Mouse (Mus musculus): ENCODE data around the gene Lcat. TPM values are rescaled to one million over a fixed set of nuclear protein-coding genes. Genes with fewer than 3 reads are reported as not detected.
"Not testable (repeated sequence)": the region's sequence is repeated elsewhere in the genome, so short reads cannot be mapped to it uniquely, and the experiment has no call there.

Lcat gene
- total RNA-seq (2021) = 1 to 10 TPM; 1.3 to 2.9 TPM
- polyA plus RNA-seq (2012; rRNA removed) = 1.9 and 3.3 TPM in 2 replicates
- long read RNA-seq, partial matches to known transcripts = 0 of 1 reads
- long read RNA-seq, other reads (novel, unspliced or antisense) = 1 of 1 reads

DNA sequence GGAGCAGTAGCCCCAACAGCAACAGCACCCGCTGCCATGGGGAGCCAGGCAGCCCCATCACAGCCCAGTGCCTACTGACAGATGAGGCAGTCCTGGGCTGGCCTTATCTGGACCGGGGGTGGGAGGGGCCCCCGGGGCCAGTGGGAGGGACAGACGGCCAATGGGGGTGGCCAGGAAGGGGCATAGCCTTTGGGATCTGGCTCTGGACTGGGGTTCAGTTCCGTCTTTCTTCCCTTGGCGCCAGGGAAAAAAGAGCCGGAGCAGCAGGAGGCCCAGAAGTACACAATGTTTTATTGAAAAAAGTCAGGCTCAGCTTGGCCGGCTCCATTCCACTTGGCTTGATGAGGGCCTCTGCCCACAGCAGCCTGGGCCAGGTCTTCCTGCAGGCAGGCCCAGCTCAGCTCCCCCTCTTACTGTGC is at the start of gene Lcat:
Gene Lcat (minus strand): TSS at position 62 of the 419 bp plus-strand sequence.
- DNase-seq = peak; percentile 37

- no peak for DNase-seq
These were observed 49.3 kb upstream of the Lcat start for GRCm38 (mm10) chr8:105992499-105992898.

DNA sequence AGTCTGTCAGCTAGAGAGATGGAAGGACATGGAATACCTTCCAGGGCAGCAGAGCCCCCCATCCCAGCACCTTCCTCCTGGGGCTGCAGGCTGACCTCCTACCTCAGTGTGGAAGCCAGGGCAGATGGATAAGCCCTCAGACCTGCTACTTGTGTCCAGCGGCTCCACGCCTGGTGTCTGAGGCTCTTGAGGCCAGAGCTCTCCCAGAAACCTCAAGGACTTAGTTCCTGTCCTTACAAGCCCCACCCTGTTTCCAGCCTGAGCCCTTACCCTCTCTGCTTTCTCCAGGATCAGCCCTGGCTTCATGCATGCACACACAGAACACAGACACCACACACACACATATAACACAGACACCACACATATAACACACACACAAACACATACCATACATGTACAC is 48.4 kb upstream of the Lcat start:
- no peak for DNase-seq

DNA sequence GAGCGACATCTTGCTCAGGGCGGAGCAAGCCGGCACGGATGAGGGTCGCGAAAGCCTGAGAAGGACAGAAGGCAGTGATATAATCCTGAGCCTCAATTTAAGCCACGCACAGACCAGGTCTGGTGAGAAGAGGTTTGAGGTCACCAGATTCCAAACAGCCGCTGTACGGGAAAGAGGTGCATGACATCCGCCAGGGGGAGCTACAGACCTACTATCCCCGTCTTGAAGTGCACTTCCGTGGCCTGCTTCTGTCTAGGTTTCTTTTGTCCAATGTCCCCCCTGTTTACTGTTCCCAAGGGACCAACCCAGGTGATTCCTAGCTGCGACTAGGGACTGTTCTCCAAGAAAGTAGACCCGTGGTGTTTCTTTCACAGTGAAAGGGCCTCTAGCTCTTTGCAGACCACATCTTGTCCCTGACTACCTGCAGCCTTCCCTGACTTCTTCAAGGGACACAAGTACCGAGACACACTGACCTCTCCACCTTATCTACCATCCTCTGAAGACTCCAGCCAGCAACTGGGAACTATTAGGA is 47.7 kb upstream of the Lcat start, which contains the start of gene Dus2:
Gene Dus2 (plus strand): TSS at position 482 of the 532 bp plus-strand sequence.
- DNase-seq = peak; percentile 80

DNA sequence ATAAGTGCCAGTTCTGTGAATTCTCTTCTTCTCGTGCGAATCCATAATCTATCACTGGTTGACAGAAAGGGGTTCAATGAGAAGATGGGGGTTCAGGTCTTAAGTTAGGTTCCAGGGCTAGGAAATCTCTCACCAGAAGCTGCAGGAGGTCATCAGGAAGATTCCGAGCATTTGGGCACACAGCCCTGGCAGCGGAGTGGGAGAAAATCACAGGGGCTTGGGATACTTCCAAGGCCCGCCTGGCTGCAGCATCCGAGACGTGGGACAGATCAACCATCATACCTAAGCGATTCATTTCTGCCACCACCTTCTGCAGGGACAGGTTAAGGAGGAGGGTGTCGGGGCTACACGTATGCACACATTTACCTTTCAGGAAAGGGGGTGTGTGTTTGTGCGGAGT is 45.4 kb upstream of the Lcat start:
- DNase-seq = no peak

GRCm38 (mm10) chr8:105983406-105983805 is 40.2 kb upstream of the Lcat start:
- not testable (repeated sequence) for DNase-seq

GRCm38 (mm10) chr8:105981146-105981545 is 38.0 kb upstream of the Lcat start:
- DNase-seq = no peak

DNA sequence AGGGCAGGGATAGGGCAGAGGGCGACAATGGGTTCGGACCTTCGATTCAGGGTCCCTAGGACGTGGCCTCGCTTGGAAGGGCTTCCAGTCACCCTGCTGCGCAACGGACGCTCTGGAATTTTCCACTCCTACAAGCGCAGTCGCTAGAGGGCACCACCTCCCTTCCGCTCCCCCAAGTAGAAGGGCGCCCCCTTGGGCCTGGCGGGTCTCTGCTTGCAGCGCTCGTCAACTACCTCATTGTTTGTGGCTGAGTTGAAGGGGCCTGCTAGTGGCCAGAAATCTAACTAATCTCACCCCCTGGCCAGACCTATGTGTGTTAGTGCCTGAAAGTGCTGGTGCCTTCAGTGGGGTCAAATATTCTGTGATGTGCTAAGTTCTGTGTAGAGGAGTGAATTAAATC is 36.1 kb upstream of the Lcat start, which contains the start of gene Dpep3:
Gene Dpep3 (minus strand): TSS at position 105 of the 400 bp plus-strand sequence.
- no peak for DNase-seq

DNA sequence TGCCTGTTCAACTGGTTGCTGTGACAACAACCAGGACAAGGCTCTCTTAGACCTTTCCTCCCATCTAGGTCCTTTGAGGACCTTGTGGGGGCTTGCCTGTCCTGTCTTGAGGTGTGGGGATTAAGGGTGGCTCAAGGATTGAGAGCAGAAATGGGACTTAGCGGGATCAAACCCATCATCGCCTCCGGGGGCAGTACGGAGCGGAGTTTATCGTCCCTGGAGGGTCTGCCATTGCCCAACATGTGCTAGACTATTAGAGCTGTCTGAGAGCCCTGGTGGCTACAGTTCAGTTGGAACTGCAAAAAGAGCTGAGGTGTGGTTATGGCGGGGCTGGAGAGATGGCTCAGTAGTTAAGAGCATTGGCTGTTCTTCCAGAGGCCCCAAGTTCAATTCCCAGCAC is 32.2 kb upstream of the Lcat start:
- no peak for DNase-seq

DNA sequence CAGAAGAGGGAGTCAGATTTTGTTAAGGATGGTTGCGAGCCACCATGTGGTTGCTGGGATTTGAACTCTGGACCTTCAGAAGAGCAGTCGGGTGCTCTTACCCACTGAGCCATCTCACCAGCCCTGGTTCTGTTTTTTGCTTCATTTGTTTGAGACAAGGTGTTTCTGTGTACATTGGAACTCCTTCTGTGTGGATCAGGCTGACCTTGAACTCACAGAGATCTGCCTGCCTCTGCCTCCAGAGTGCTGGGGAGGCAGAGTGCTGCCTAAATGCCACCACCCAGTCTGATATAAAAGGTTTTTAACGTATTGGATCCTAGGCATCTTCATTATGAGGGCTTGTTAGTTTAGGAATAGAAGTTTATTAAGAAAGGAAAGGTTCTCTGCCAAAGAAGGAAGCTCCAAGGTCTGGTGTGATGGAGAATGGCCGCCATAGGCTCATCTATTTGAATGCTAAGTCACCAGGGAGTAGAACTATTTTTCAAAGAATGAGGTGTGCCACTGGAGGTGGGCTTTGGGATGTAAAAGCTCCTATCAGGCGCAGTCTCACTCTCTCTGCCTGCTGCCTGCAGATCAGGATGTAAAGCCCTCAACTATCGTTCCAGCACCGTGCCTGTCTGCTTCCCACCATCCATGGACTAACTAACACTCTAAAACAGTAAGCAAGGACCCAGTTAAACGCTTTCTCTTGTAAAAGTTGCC is 28.0 kb upstream of the Lcat start:
- DNase-seq = no peak

DNA sequence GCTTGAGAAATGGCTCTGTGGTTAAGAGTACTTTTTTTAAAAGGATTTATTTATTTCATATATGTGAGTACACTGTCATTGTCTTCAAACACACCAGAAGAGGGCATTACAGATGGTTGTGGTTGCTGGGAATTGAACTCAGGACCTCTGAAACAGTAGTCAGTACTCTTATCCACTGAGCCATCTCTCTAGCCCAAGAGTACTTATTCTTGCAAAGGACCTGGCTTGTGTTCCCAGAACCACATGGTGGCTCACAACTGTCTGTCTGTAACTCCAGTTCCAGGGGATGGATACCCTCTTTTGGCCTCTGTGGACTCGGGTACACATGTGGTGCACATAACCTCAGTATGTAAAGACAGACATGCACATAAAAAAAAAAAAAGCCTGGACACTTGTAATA is 26.2 kb upstream of the Lcat start:
- no peak for DNase-seq

GRCm38 (mm10) chr8:105966692-105967311 is 23.6 kb upstream of the Lcat start:
- no peak for DNase-seq

- DNase-seq = peak; percentile 92
These were observed 22.7 kb upstream of the Lcat start, which contains the start of gene Slc12a4 for GRCm38 (mm10) chr8:105965905-105966341. Gene Slc12a4, minus strand, starts transcription at chr8:105966097.

DNA sequence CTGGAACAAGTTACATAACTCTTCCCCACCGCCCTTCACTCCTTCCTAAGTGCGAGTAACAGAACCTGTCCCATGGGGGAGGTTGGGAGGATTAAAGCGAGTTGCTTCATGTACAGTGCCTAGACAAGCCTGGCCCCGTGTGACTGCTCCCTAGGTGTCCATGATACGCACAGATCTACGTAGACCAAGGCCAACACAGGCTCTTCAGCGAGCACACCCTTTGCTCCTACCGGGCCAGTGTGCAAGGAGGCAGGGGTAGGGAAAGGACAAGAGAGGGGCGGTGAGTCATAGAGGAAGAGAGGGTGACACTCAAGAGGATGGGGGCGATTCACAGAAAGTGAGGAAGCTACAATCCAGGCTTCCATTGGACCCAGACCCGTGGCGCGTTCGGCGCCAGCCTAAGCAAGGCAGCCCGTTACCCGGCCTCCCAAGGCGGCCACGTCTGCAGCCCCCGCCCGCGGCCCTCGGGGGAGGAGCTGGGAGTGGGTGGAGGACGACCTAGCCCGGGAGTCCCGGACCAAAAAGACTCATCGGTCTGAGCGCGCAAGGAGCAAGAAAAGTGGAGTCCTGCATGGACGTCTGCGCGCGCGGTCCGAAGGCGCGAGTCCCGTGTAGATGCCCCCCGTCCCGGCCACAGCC is 22.2 kb upstream of the Lcat start:
- DNase-seq = peak; percentile 81

DNA sequence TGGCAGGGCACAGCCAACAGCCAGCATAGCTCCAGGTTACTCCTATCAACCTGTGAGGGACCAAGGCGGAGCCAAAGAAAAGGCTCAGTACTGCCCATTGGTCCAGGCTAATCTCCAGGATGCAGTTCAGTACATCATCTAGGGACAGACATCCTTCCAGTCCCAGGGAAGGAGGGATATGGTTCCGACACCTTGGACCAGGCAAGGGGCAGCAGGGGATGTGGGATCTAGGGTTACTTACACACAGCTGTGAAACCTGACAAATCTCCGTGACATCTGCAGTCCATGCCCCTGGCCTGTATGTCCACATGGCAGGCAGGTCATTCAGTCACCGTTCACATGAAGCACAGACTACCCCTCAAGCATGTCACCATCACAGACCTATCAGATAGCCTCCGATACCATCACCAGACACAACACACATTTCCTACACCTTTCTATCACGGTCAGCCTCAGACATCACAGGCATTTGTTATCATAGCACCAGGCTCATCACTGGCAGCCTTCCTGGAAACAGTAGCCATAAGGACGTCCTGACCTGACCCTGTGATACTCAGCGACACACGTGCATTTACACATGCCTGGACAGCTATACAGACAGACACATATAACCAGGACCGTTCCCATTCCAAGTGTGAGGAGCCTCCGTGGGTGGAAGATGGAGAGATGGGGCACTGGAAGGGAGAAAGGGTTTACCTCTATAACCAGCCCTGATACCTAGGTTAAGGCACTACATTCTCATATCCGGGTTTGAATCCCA is 21.5 kb upstream of the Lcat start:
- no peak for DNase-seq

DNA sequence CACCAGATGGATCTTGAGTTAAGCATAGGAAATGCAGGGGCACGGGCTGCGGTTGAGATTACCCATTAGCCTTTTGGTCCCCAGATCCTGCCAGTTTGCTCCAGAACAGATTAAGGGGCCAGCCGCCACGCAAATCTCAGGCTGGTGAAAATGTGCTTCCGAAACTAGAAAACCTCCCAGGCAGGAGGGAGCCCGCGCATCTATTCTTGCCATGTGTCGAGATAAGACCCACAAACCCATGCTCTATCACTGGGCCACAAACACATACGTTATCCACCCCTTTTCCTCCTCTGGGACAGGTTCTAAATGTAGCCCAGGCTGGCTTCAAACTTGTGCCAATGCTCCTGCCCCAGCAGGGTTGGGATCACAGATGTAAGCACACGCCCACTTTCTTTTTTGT is 18.4 kb upstream of the Lcat start:
- DNase-seq = no peak

DNA sequence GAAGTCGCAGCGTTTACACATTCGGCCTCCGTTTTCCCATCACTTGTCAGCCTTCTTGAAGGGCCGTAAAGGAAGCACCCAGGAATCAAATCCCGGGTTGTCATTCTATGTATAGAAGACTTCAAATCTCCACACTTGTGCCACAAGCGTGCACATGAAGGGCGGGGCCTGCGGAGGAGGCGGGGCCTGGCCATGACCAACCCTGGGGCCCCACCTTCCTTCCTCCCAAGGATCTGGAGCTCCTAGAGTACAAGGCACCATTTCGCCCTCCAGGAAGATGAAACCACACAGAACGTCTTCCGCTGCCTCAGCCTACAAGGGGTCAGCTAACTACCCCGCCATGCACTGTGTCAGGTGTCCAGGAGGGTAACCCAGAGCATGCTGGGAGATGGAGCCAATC is 17.9 kb upstream of the Lcat start:
- no peak for DNase-seq

GRCm38 (mm10) chr8:105959350-105959749 is 16.2 kb upstream of the Lcat start:
- DNase-seq = peak; percentile 28

- DNase-seq = peak; percentile 76
These were observed 14.6 kb upstream of the Lcat start for GRCm38 (mm10) chr8:105957813-105958212.

GRCm38 (mm10) chr8:105956556-105956955 is 13.4 kb upstream of the Lcat start:
- no peak for DNase-seq

- no peak for DNase-seq
These were observed 8.0 kb upstream of the Lcat start for GRCm38 (mm10) chr8:105951057-105951659.
